Mouse (Mus musculus) ES-E14 (cell line): Measurements from ENCODE around the gene Smoc2. TPM values are rescaled to one million over a fixed set of nuclear protein-coding genes. Genes with fewer than 3 reads are reported as not detected.

Experiments used
- DNase-seq: peaks from one replicate; pipeline ENCODE4 v3.0.0-alpha.2; 2013; ENCODE audit warnings: low read depth, low spot score
- H3K27ac ChIP-seq: 2 replicates; pipeline ENCODE4 v1.5.1; 2012; ENCODE audit warnings: low read depth, mild to moderate bottlenecking, low read length, moderate library complexity, mixed read lengths; ENCODE audit not compliant: poor library complexity, insufficient read depth, severe bottlenecking
- H3K36me3 ChIP-seq: 2 replicates; pipeline ENCODE4 v1.6.1; 2012; ENCODE audit warnings: mild to moderate bottlenecking, low read length, moderate library complexity, mixed read lengths; ENCODE audit not compliant: control insufficient read depth, poor library complexity, insufficient read depth, severe bottlenecking
- H3K4me1 ChIP-seq, 2 experiments: fragments of 150-350 bp in 1 of 2; sonication (generic) in 1 of 2; 2 replicates each; pipeline ENCODE4 v1.6.1; 2012; ENCODE audit warnings: low read length in 2 of 2, mild to moderate bottlenecking in 1 of 2, mixed read lengths in 1 of 2; ENCODE audit not compliant: control insufficient read depth in 2 of 2, insufficient read depth in 2 of 2, poor library complexity in 1 of 2
- H3K4me3 ChIP-seq, 2 experiments: fragments of 150-350 bp in 1 of 2; sonication (generic) in 1 of 2; 2 replicates each; pipeline ENCODE4 v1.5.1; 2012; ENCODE audit warnings: low read length in 2 of 2, low read depth in 1 of 2, mild to moderate bottlenecking in 1 of 2, mixed read lengths in 1 of 2; ENCODE audit not compliant: insufficient read depth in 1 of 2, poor library complexity in 1 of 2, severe bottlenecking in 1 of 2
- H3K9ac ChIP-seq: 2 replicates; pipeline ENCODE4 v1.6.1; 2012; ENCODE audit warnings: low read depth, mild to moderate bottlenecking, low read length, mixed read lengths; ENCODE audit not compliant: poor library complexity, insufficient read depth, severe bottlenecking
- H3K9me3 ChIP-seq: fragments of 150-350 bp; sonication (generic); 2 replicates; pipeline ENCODE4 v1.6.1; 2012; ENCODE audit warnings: low read depth, mild to moderate bottlenecking, low read length; ENCODE audit not compliant: control insufficient read depth, insufficient read depth
- CHD2 ChIP-seq: IDR thresholded peaks from 2 replicates; pipeline ENCODE4 v1.6.1; 2014; ENCODE audit warnings: mild to moderate bottlenecking, low read depth, low read length, inconsistent platforms
- HCFC1 ChIP-seq: IDR thresholded peaks from 2 replicates; pipeline ENCODE4 v1.6.1; 2012; ENCODE audit warnings: low read length, inconsistent platforms, borderline replicate concordance; ENCODE audit not compliant: insufficient read depth
- MAFK ChIP-seq: IDR thresholded peaks from 2 replicates; pipeline ENCODE4 v1.6.1; 2014; ENCODE audit warnings: mild to moderate bottlenecking, low read depth, low read length, inconsistent platforms; ENCODE audit not compliant: insufficient read depth
- ZC3H11A ChIP-seq: IDR thresholded peaks from 2 replicates; pipeline ENCODE4 v1.6.1; 2012; ENCODE audit warnings: low read depth, mild to moderate bottlenecking, inconsistent platforms, low read length, borderline replicate concordance
- ZNF384 ChIP-seq: IDR thresholded peaks from 2 replicates; pipeline ENCODE4 v1.6.1; 2012; ENCODE audit warnings: low read depth, low read length, inconsistent platforms
- in situ Hi-C, 2 experiments: fragments of 600-800 bp; cut with MboI; formaldehyde crosslinking; loops; one replicate each; pipeline ENCODE4 v1.15.1; 2025; ENCODE audit warnings: low sequenced_read_pairs in 2 of 2, inconsistent platforms in 1 of 2; ENCODE audit not compliant: unreplicated experiment in 2 of 2
- total RNA-seq: library from RNA; depleted of rRNA; stranded (reverse); fragments of 300-350 nt; gene quantifications from 2 replicates; pipeline ENCODE4 v1.2.3, GENCODE M21; 2012

Gene Smoc2
- total RNA-seq, 1 experiment, result 3.1 TPM

DNA sequence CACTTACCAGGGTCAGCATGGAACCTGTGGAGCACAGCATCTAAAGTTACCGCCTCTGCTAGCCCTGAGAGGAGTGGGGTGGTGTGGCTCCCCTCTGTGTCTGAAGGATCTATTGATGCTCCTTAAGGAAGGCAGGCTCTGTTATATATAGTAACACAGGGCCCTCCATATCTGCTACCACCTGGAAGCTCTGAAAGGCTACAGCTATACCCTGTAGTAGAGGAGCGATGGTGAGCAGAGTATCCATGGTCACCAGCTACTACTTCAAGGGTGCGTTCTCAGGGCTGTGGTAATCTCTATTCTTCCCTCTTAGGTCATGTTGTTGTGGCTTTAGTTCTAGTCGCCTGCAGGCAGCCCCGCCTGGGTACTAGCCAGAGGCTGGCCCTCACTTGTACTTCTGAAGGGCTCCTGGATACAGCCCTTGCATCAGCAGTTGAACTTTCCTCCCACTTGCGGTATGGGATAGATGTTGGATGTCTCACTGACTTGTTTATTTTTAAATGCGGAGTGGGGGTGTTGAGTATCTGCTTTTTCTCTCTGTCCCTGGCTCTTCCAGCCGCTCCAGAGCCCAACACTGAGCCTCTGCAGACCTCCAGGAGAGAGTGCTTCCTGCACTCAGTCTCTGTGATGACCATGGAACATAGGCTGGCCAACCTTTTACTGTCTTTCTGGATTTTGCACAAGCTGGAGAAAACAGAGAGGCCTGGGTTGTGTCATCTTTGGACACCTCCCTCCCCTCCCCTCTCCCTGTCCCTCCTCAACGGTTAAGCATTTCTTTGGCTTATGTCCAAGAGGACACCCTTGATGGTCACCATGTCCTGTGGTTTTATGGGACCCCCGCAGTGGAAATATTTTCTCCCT lies 74.1 kb downstream of the Smoc2 start:
- Histone ChIP-seq H3K4me1 (no peaks in the 10 kb centered on the region), H3K9me3 (no peaks in the 10 kb centered on the region), H3K27ac (no peak overlapping the region), H3K4me3 (no peak overlapping the region), H3K36me3 (no peaks in the 10 kb centered on the region), H3K9ac (no peak overlapping the region)
- in situ Hi-C loops, result no loop called here
- no peak for DNase-seq
- TF ChIP-seq ZC3H11A (no peak), HCFC1 (no peak), MAFK (no peak), ZNF384 (no peak), CHD2 (no peak)

GRCm38 (mm10) chr17:14361511-14361910 lies 82.2 kb downstream of the Smoc2 start:
- TF ChIP-seq MAFK (no peak), ZNF384 (no peak), CHD2 (no peak), HCFC1 (no peak), ZC3H11A (no peak)
- Histone ChIP-seq H3K9me3 (no peaks in the 10 kb centered on the region), H3K36me3 (no peaks in the 10 kb centered on the region), H3K4me1 (no peaks in the 10 kb centered on the region), H3K4me3 (no peak overlapping the region), H3K27ac (no peak overlapping the region), H3K9ac (no peak overlapping the region)
- DNase-seq, result no peak
- in situ Hi-C loops, result no loop called here

DNA sequence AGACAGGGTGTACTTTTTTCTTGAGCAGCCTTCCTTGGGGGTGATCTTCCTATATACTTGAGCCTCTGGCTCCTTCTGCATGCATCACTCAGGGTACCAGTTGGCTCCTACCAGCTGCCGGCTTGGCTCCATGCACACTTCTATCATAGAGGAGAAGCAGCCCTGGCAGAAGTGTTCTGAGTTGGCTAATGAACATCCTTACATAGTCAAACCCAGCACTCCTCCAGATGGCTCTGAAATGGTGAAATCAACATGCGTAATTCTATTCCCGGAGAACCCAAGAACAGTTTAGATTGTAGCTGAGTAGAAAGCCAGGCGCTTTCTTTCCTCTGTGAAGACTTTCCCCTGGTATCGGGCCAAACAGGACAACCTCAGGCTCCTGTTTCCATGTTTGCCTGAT lies 91.2 kb downstream of the Smoc2 start:
- no peak overlapping the region for H3K27ac ChIP-seq
- no peaks in the 10 kb centered on the region for H3K9me3 ChIP-seq
- H3K36me3 ChIP-seq, result no peaks in the 10 kb centered on the region
- no peaks in the 10 kb centered on the region for H3K4me1 ChIP-seq
- in situ Hi-C loops, result no loop called here
- DNase-seq, result no peak
- no peak overlapping the region for H3K9ac ChIP-seq
- no peak overlapping the region for H3K4me3 ChIP-seq
- TF ChIP-seq HCFC1, result no peak
- TF ChIP-seq ZC3H11A, result no peak
- TF ChIP-seq ZNF384, result no peak
- TF ChIP-seq CHD2, result no peak
- no peak for TF ChIP-seq MAFK

DNA sequence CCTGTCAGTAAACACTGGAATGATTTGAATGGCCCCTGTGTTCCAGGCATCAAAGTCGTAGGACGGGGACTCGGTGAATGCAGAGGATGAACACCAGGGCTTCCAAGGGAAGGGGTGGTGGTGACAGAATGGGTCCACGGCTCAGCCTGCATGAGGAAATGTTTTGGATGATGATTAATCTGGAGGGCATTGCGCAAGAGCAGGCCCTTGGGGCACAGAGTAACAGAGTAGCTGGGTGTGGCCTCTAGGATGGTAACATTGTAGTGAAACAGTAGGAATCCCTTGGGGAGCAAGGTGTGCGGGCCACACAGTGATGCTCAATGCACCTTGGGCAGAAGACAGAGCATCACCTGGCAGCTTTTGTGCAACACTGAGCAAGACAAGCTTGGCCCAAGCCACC lies 92.3 kb downstream of the Smoc2 start:
- Histone ChIP-seq H3K36me3 (no peaks in the 10 kb centered on the region), H3K4me1 (no peaks in the 10 kb centered on the region), H3K9ac (no peak overlapping the region), H3K4me3 (no peak overlapping the region), H3K27ac (no peak overlapping the region), H3K9me3 (no peaks in the 10 kb centered on the region)
- no peak for DNase-seq
- in situ Hi-C loops, result no loop called here
- TF ChIP-seq ZNF384 (no peak), CHD2 (no peak), MAFK (no peak), ZC3H11A (no peak), HCFC1 (no peak)
